Mouse (Mus musculus): ENCODE measurements around the gene Selenoh. TPM values are rescaled to one million over a fixed set of nuclear protein-coding genes. Genes with fewer than 3 reads are reported as not detected.
"Not testable (repeated sequence)": the region's sequence is repeated elsewhere in the genome, so short reads cannot be mapped to it uniquely, and the experiment has no call there.

The Selenoh gene
- polyA plus RNA-seq, 1 experiment from 2014 or later, result 502 TPM

DNA sequence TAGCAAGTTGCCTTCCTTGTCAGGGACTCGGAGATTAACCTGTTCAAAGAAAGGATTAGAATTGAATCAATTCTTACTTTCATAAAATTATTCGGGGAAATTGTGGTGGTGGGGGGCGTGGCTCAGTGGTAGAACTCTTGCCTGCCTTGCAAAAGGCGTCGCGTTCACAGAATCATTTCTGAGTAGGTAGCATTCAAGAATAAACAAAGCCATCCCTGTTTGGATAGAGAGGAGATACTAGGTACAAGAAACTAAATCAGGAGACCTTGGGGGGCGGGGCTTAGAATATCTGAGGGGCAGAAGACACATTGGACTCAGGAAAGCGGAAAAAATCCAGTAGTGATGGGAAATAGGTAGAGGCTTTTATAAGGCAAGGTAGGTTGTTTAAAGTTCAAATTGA lies 8.4 kb upstream of the Selenoh start, which contains the start of gene Tmx2:
Gene Tmx2 (minus strand): TSS at position 125 of the 400 bp plus-strand sequence.
- whole genome bisulfite sequencing, result 21% methylated on average over 8 of the region's 8 CpGs
- H3K36me3 ChIP-seq (ENCODE audit: control insufficient read depth, insufficient read depth, low read length), result peaks cover 8% of the 10 kb centered on the region; the same call in 1 of the 2 replicates

DNA sequence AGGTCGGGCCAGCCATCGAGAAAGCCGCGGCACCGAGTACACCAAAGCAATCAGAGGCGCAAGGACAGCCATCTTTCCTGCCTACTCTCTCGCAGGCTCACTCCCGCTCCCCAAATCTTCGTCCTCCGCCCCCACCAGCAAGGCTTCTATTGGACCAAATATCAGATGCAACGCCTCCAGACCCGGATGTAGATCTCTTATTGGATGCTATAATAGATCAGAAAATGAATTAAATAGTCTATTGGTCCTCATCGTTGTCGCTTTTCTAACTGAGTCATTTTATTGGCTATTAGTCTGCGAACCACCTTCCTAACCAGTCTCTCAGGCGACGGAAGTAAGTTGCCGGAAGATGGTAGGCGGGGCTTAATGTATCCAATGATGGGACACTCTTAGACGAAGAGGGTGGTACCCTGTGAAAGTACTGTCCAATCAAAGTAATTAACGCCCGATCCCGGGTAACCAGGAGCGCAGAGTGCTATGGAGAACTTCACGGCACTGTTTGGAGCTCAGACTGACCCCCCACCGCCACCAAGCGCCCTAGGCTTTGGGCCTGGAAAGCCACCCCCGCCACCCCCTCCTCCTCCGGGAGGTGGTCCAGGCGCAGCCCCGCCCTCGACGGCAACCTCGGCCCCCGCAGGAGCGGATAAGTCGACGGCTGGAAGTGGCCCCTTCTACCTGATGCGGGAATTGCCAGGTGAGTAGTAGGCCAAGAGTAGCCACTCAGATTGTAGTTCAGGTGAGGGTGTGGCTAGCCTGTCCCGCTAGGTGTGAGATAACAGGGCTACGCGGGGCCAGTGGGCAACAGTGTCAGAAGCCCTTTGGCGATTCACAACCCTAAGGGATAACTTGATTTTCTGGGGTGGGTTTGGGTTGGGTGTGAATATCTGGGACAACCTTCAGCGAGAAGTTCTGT lies 7.7 kb upstream of the Selenoh start, which contains the start of the genes Gm28635 and Med19:
Gene Gm28635 (minus strand): TSS at position 74 of the 913 bp plus-strand sequence.
Gene Med19 (plus strand): TSS at position 435 of the 913 bp plus-strand sequence.
- WGBS, result under 1% methylated on average over 44 of the region's 44 CpGs
- ATAC-seq (replicated peaks; ENCODE audit: low FRiP score) (peak; percentile 100), DNase-seq (ENCODE audit: low spot score) (peak; percentile 90)
- H3K4me2 ChIP-seq (ENCODE audit: low read depth, low read length, severe bottlenecking), result peak within 1 kb of the TSS; percentile 73
- H3K27me3 ChIP-seq (ENCODE audit: control insufficient read depth, insufficient read depth, low read length), result no peaks in the 10 kb centered on the region
- no peaks in the 10 kb centered on the region for H3K9me3 ChIP-seq (ENCODE audit: control insufficient read depth, low read length)
- peak within 1 kb of the TSS; percentile 51; the same call in 1 of the 2 replicates for H3K27ac ChIP-seq (ENCODE audit: low read depth, low read length)
- peak within 1 kb of the TSS; percentile 95 for H3K4me3 ChIP-seq (ENCODE audit: low read depth, low read length)
- H3K36me3 ChIP-seq (ENCODE audit: control insufficient read depth, insufficient read depth, low read length), result peaks cover 8% of the 10 kb centered on the region; the same call in 1 of the 2 replicates
- H3K9ac ChIP-seq (ENCODE audit: low read length), result peak within 1 kb of the TSS; percentile 77
- H3K4me1 ChIP-seq (replicated peaks; ENCODE audit: control insufficient read depth, insufficient read depth, low read length), result peaks cover 2% of the 10 kb centered on the region; the same call in 1 of the 2 replicates

More for the DNA sequence above, 8.4 kb upstream of the Selenoh start, which contains the start of gene Tmx2:
- Histone ChIP-seq H3K4me3 (ENCODE audit: low read depth, low read length) (peak within 1 kb of the TSS; percentile 95), H3K27ac (ENCODE audit: low read depth, low read length) (0 out of 2 replicates have a peak within 1 kb of the TSS, but pooled peaks have one; percentile 51), H3K4me2 (ENCODE audit: low read depth, low read length, severe bottlenecking) (peak within 1 kb of the TSS; percentile 73), H3K27me3 (ENCODE audit: control insufficient read depth, insufficient read depth, low read length) (no peaks in the 10 kb centered on the region), H3K4me1 (replicated peaks; ENCODE audit: control insufficient read depth, insufficient read depth, low read length) (peaks cover 2% of the 10 kb centered on the region; the same call in 1 of the 2 replicates), H3K9ac (ENCODE audit: low read length) (peak within 1 kb of the TSS; percentile 77), H3K9me3 (ENCODE audit: control insufficient read depth, low read length) (no peaks in the 10 kb centered on the region)
- no peak for ATAC-seq (replicated peaks; ENCODE audit: low FRiP score)
- DNase-seq (ENCODE audit: low spot score), result no peak

DNA sequence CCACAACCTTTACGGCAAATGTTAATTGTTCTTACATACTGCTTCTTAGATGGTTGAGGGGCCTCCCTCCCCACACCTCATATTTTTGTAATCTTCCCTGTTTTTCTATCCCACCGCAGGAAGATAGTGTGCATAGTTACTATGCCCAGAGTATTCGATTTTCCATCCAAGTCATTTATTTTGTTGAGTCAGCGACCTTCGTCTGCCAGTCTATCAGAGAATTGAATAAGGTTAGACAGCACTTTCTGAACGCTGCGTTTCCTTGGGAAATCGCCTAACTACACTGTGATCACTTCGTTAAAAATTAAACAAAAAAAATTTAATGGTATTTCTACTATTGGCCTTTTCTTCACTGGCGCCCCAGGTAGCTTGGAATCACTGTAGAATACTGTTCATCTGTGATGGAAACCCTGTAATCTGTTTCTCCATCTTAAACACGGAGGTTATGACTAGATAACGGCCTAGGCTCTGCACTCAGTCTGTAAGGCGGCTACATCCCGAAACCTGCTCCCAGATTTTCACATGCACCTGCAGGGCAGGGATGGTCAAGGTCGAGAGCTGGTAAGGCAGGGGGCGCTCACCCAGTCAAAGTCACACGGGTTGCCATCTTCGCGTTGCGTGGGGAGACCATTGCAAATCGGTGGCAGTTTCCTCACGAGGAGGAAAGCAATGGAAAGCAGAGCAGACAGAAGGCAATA lies 6.8 kb upstream of the Selenoh start:
- H3K27ac ChIP-seq (ENCODE audit: low read depth, low read length), result peak overlapping the region; percentile 37; the same call in 1 of the 2 replicates
- H3K4me2 ChIP-seq (ENCODE audit: low read depth, low read length, severe bottlenecking), result peak overlapping the region; percentile 73
- DNase-seq (ENCODE audit: low spot score) (no peak), ATAC-seq (replicated peaks; ENCODE audit: low FRiP score) (peak; percentile 45)
- 10% methylated on average over 21 of the region's 22 CpGs for WGBS
- peaks cover 2% of the 10 kb centered on the region; the same call in 1 of the 2 replicates for H3K4me1 ChIP-seq (replicated peaks; ENCODE audit: control insufficient read depth, insufficient read depth, low read length)
- no peaks in the 10 kb centered on the region for H3K27me3 ChIP-seq (ENCODE audit: control insufficient read depth, insufficient read depth, low read length)
- H3K9me3 ChIP-seq (ENCODE audit: control insufficient read depth, low read length), result no peaks in the 10 kb centered on the region
- H3K4me3 ChIP-seq (ENCODE audit: low read depth, low read length), result peak overlapping the region; percentile 95
- peaks cover 10% of the 10 kb centered on the region; the same call in 1 of the 2 replicates for H3K36me3 ChIP-seq (ENCODE audit: control insufficient read depth, insufficient read depth, low read length)
- peak overlapping the region; percentile 62 for H3K9ac ChIP-seq (ENCODE audit: low read length)

DNA sequence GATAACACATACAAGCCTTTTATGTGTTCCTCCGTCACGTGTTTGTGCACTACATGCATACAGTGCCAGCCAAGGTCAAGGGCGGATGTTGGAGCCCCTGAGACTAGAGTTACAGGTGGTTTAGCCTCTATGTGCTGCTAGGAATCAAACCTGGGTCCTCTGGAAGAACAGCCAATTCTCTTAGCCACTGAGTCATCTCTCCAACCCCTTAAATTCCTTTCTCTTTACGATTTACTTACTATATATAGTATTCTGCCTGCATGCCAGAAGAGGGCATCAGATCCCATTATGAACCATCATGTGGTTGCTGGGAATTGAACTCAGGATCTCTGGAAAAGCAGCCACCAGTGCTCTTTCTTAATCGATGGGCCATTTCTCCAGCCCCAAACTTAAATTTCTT lies 965 bp upstream of the Selenoh start:
- peaks cover 10% of the 10 kb centered on the region; the same call in 1 of the 2 replicates for H3K36me3 ChIP-seq (ENCODE audit: control insufficient read depth, insufficient read depth, low read length)
- not testable (repeated sequence) for H3K9me3 ChIP-seq (ENCODE audit: control insufficient read depth, low read length); H3K4me2 ChIP-seq (ENCODE audit: low read depth, low read length, severe bottlenecking); H3K4me3 ChIP-seq (ENCODE audit: low read depth, low read length); H3K9ac ChIP-seq (ENCODE audit: low read length); ATAC-seq (replicated peaks; ENCODE audit: low FRiP score); H3K27me3 ChIP-seq (ENCODE audit: control insufficient read depth, insufficient read depth, low read length); H3K27ac ChIP-seq (ENCODE audit: low read depth, low read length); H3K4me1 ChIP-seq (replicated peaks; ENCODE audit: control insufficient read depth, insufficient read depth, low read length); DNase-seq (ENCODE audit: low spot score)
- WGBS, result 69% methylated on average over 4 of the region's 5 CpGs

DNA sequence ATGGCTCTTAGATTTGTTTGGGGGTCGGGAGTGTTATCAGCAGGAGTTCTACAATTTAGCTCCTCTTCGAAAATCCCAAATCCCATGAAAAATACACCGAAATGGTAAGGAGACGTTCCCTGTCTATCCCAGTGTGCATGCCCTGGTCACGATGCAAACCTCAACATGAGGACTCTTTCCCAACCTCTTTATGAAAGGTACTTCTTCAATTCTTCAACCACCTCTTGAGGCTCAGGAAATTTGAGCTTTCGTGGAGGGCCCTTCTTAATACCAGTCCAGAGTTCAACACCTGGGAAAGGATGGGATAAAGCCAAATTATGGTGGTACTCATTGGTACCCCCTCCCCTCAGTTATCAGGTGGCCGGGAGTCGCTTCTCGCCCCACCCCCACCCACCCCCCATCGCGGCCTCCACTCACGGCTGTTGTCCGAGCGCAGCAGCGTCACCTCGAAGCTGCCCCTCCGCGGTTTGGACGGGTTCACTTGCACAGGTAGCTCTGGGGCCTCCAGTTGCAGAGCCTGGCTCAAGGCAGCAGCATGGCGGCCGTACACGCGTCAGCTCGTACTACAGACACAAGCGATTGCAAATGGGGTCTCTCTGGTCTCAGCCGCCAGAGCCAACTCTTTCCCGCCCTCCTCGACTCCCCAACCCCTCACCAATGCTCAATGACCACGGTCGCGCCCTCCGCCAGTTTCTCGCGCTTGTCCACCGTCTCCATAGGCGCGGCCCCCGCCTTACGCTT lies 572 bp downstream of the Selenoh start:
- no peaks in the 10 kb centered on the region for H3K9me3 ChIP-seq (ENCODE audit: control insufficient read depth, low read length)
- peaks cover 3% of the 10 kb centered on the region; the same call in 1 of the 2 replicates for H3K4me1 ChIP-seq (replicated peaks; ENCODE audit: control insufficient read depth, insufficient read depth, low read length)
- H3K36me3 ChIP-seq (ENCODE audit: control insufficient read depth, insufficient read depth, low read length), result peaks cover 8% of the 10 kb centered on the region; the same call in 1 of the 2 replicates
- H3K4me2 ChIP-seq (ENCODE audit: low read depth, low read length, severe bottlenecking), result peak overlapping the region; percentile 54
- H3K4me3 ChIP-seq (ENCODE audit: low read depth, low read length), result peak overlapping the region; percentile 90
- no peaks in the 10 kb centered on the region for H3K27me3 ChIP-seq (ENCODE audit: control insufficient read depth, insufficient read depth, low read length)
- peak; percentile 82 for ATAC-seq (replicated peaks; ENCODE audit: low FRiP score)
- peak overlapping the region; percentile 96 for H3K9ac ChIP-seq (ENCODE audit: low read length)
- H3K27ac ChIP-seq (ENCODE audit: low read depth, low read length), result peak overlapping the region; percentile 94
- DNase-seq (ENCODE audit: low spot score), result no peak
- WGBS, result 2% methylated on average over 39 of the region's 39 CpGs

DNA sequence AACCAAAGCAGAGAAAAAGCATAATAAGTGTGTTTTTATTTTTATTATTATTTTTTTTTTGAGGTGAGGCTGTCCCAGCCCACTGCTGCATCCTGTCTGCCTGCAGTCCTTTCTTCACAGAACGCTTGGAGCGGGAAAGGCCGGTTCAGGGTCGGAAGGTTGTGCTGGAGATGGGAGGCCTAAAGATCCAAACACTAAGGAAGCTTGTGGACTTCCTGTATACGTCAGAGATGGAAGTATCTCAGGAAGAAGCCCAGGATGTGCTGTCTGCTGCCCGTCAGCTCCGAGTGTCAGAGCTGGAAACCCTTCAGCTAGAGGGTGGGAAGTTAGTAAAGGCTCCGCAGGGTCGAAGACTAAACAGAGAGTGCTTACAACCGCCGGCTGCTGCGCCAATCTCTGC lies 4.5 kb downstream of the Selenoh start:
- Histone ChIP-seq H3K27ac (ENCODE audit: low read depth, low read length) (no peak overlapping the region), H3K4me1 (replicated peaks; ENCODE audit: control insufficient read depth, insufficient read depth, low read length) (peaks cover 3% of the 10 kb centered on the region; the same call in 1 of the 2 replicates), H3K9me3 (ENCODE audit: control insufficient read depth, low read length) (no peaks in the 10 kb centered on the region), H3K36me3 (ENCODE audit: control insufficient read depth, insufficient read depth, low read length) (no peaks in the 10 kb centered on the region; the same call in 1 of the 2 replicates), H3K4me3 (ENCODE audit: low read depth, low read length) (no peak overlapping the region), H3K9ac (ENCODE audit: low read length) (no peak overlapping the region), H3K4me2 (ENCODE audit: low read depth, low read length, severe bottlenecking) (no peak overlapping the region), H3K27me3 (ENCODE audit: control insufficient read depth, insufficient read depth, low read length) (no peaks in the 10 kb centered on the region)
- WGBS, result 68% methylated on average over 12 of the region's 12 CpGs
- ATAC-seq (replicated peaks; ENCODE audit: low FRiP score), result no peak
- no peak for DNase-seq (ENCODE audit: low spot score)

DNA sequence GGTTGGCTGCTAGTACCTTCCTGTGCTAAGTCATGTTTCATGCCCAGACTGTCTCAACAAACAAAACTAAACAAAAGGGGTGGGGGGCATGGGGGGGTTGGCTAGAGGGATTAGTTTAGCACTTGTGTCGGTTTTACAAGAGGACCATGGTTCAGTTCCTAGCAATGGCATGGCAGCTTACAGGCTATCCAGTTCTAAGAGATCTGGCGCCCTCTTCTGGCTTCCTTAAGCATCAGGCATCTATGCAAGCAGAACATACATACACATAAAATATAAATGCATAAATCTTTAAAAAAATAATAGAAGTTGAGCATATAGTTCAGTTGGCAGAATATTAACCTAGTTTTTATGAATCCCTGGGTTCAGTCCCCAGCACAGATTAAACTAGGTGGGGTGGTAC lies 7.7 kb downstream of the Selenoh start:
- no peaks in the 10 kb centered on the region for H3K9me3 ChIP-seq (ENCODE audit: control insufficient read depth, low read length)
- DNase-seq (ENCODE audit: low spot score), result peak; percentile 60
- no peak overlapping the region for H3K4me2 ChIP-seq (ENCODE audit: low read depth, low read length, severe bottlenecking)
- H3K4me3 ChIP-seq (ENCODE audit: low read depth, low read length), result no peak overlapping the region
- no peaks in the 10 kb centered on the region for H3K27me3 ChIP-seq (ENCODE audit: control insufficient read depth, insufficient read depth, low read length)
- H3K9ac ChIP-seq (ENCODE audit: low read length), result no peak overlapping the region
- WGBS, result 20% methylated on average over 2 of the region's 2 CpGs
- H3K4me1 ChIP-seq (replicated peaks; ENCODE audit: control insufficient read depth, insufficient read depth, low read length), result no peaks in the 10 kb centered on the region
- ATAC-seq (replicated peaks; ENCODE audit: low FRiP score), result peak; percentile 52
- no peak overlapping the region for H3K27ac ChIP-seq (ENCODE audit: low read depth, low read length)
- H3K36me3 ChIP-seq (ENCODE audit: control insufficient read depth, insufficient read depth, low read length), result no peaks in the 10 kb centered on the region

Data from forebrain, embryonic 11.5 days (tissue).